Mouse (Mus musculus): ENCODE results near the gene Cep85l. TPM values are rescaled to one million over a fixed set of nuclear protein-coding genes. Genes with fewer than 3 reads are reported as not detected.

Gene Cep85l
- total RNA-seq (2021) = 10 to 100 TPM; 22.8 to 25.1 TPM
- long read RNA-seq, experiment 1, full-length matches to known transcripts = 1 of 3 reads
- long read RNA-seq, experiment 1, partial matches to known transcripts = 1 of 3 reads
- long read RNA-seq, experiment 1, other reads (novel, unspliced or antisense) = 1 of 3 reads
- long read RNA-seq, experiment 2, full-length matches to known transcripts = 2 of 7 reads
- long read RNA-seq, experiment 2, partial matches to known transcripts = 2 of 7 reads
- long read RNA-seq, experiment 2, other reads (novel, unspliced or antisense) = 3 of 7 reads

GRCm38 (mm10) chr10:53379709-53380106, at the start of gene Cep85l:
TSS of gene Cep85l (minus strand) at chr10:53379947.
- TF ChIP-seq CTCF (conservative IDR thresholded peaks at IDR 0.05) = no peak
- peak; percentile 91 to 95 for DNase-seq (ENCODE audit: low spot score in 2 of 2)

GRCm38 (mm10) chr10:53428695-53429447, 49.1 kb upstream of the Cep85l start:
- no peak for TF ChIP-seq CTCF (conservative IDR thresholded peaks at IDR 0.05)
- DNase-seq (ENCODE audit: low spot score in 2 of 2) = no peak
- H3K27ac ChIP-seq = no peak overlapping the region; the same call in 1 of the 2 replicates
- no peak overlapping the region for H3K4me3 ChIP-seq

More at GRCm38 (mm10) chr10:53379709-53380106, at the start of gene Cep85l:
- Histone ChIP-seq H3K27ac (peak within 1 kb of the TSS; percentile 99), H3K4me3 (peak within 1 kb of the TSS; percentile 85)

- TF ChIP-seq CTCF (conservative IDR thresholded peaks at IDR 0.05) = no peak
- no peak for DNase-seq (ENCODE audit: low spot score in 2 of 2)
- H3K27ac ChIP-seq = 0 out of 2 replicates have a peak overlapping the region, but pooled peaks have one; percentile 5
- H3K4me3 ChIP-seq = no peak overlapping the region
Observed at GRCm38 (mm10) chr10:53426524-53426923, 46.8 kb upstream of the Cep85l start.

- Histone ChIP-seq H3K27ac (no peak overlapping the region), H3K4me3 (no peak overlapping the region)
- no peak for DNase-seq (ENCODE audit: low spot score in 2 of 2)
- TF ChIP-seq CTCF (conservative IDR thresholded peaks at IDR 0.05) = no peak
Observed at GRCm38 (mm10) chr10:53423091-53423490, 43.3 kb upstream of the Cep85l start.

GRCm38 (mm10) chr10:53422206-53422605, 42.5 kb upstream of the Cep85l start:
- no peak for TF ChIP-seq CTCF (conservative IDR thresholded peaks at IDR 0.05)
- Histone ChIP-seq H3K27ac (peak overlapping the region; percentile 53; the same call in 1 of the 2 replicates), H3K4me3 (no peak overlapping the region)
- no peak for DNase-seq (ENCODE audit: low spot score in 2 of 2)

GRCm38 (mm10) chr10:53421613-53422012, 41.9 kb upstream of the Cep85l start:
- no peak for DNase-seq (ENCODE audit: low spot score in 2 of 2)
- Histone ChIP-seq H3K4me3 (no peak overlapping the region), H3K27ac (no peak overlapping the region)
- TF ChIP-seq CTCF (conservative IDR thresholded peaks at IDR 0.05) = no peak

- DNase-seq (ENCODE audit: low spot score in 2 of 2) = no peak
- Histone ChIP-seq H3K4me3 (no peak overlapping the region), H3K27ac (no peak overlapping the region)
- TF ChIP-seq CTCF (conservative IDR thresholded peaks at IDR 0.05) = no peak
Observed at GRCm38 (mm10) chr10:53420069-53420468, 40.3 kb upstream of the Cep85l start.

- H3K4me3 ChIP-seq = no peak overlapping the region
- H3K27ac ChIP-seq = no peak overlapping the region
- no peak for DNase-seq (ENCODE audit: low spot score in 2 of 2)
- no peak for TF ChIP-seq CTCF (conservative IDR thresholded peaks at IDR 0.05)
Observed at GRCm38 (mm10) chr10:53419139-53419935, 39.6 kb upstream of the Cep85l start.

- no peak for DNase-seq (ENCODE audit: low spot score in 2 of 2)
- Histone ChIP-seq H3K4me3 (no peak overlapping the region), H3K27ac (no peak overlapping the region)
- no peak for TF ChIP-seq CTCF (conservative IDR thresholded peaks at IDR 0.05)
Observed at GRCm38 (mm10) chr10:53417015-53417414, 37.3 kb upstream of the Cep85l start.

- no peak for TF ChIP-seq CTCF (conservative IDR thresholded peaks at IDR 0.05)
- no peak overlapping the region for H3K4me3 ChIP-seq
- no peak overlapping the region for H3K27ac ChIP-seq
- DNase-seq (ENCODE audit: low spot score in 2 of 2) = no peak
Observed at GRCm38 (mm10) chr10:53416152-53416712, 36.5 kb upstream of the Cep85l start.

- no peak for DNase-seq (ENCODE audit: low spot score in 2 of 2)
- Histone ChIP-seq H3K4me3 (no peak overlapping the region), H3K27ac (no peak overlapping the region)
- no peak for TF ChIP-seq CTCF (conservative IDR thresholded peaks at IDR 0.05)
Observed at GRCm38 (mm10) chr10:53415252-53415651, 35.5 kb upstream of the Cep85l start.
